Comparison of ENCODE assay signal across 21 mouse cellular contexts in genomic region chr12:89818200-89818599, GRCm38 (mm10).
DNase-seq lines count a peak whose midpoint lies in the region; ATAC-seq lines count a peak whose summit lies in the region.
"Had no signal": no experiment of that assay in that cellular context is flagged by ENCODE, and none has a peak within 500 bp of the region (broad histone marks: within the 10 kb centered on the region; RNA-seq: fewer than 3 reads in every experiment).

No protein-coding gene starts in this region.

- no peaks in the 10 kb centered on the region for H3K36me3 ChIP-seq in hindbrain, embryonic 15.5 days
- H3K36me3 ChIP-seq in hindbrain, embryonic 11.5 days (ENCODE audit: control insufficient read depth, insufficient read depth, low read length) = no peaks in the 10 kb centered on the region
- no peaks in the 10 kb centered on the region for H3K36me3 ChIP-seq in midbrain, embryonic 16.5 days (ENCODE audit: control insufficient read depth, insufficient read depth, low read length)
- no peaks in the 10 kb centered on the region for H3K36me3 ChIP-seq in midbrain, embryonic 13.5 days
- H3K36me3 ChIP-seq: embryonic facial prominence, embryonic 12.5 days; heart, embryonic 12.5 days; limb, embryonic 15.5 days; stomach, embryonic 15.5 days had no signal

- peak overlapping the region; percentile 95 for H3K4me2 ChIP-seq in hindbrain, embryonic 15.5 days
- no peak overlapping the region for H3K4me2 ChIP-seq in hindbrain, embryonic 11.5 days (replicated peaks; ENCODE audit: low read depth, low read length)
- H3K4me2 ChIP-seq in midbrain, embryonic 16.5 days (ENCODE audit: low read length) = peak overlapping the region; percentile 82; the same call in 1 of the 2 replicates
- no peak overlapping the region for H3K4me2 ChIP-seq in midbrain, embryonic 13.5 days (replicated peaks)
- H3K4me2 ChIP-seq: embryonic facial prominence, embryonic 12.5 days; heart, embryonic 12.5 days; limb, embryonic 15.5 days; stomach, embryonic 15.5 days had no signal

- H3K4me3 ChIP-seq in hindbrain, embryonic 15.5 days = no peak overlapping the region
- H3K4me3 ChIP-seq in hindbrain, embryonic 11.5 days (ENCODE audit: low read depth, low read length) = no peak overlapping the region
- H3K4me3 ChIP-seq in midbrain, embryonic 16.5 days (ENCODE audit: low read depth, low read length) = no peak overlapping the region
- no peak overlapping the region for H3K4me3 ChIP-seq in midbrain, embryonic 13.5 days (replicated peaks)
- H3K4me3 ChIP-seq: embryonic facial prominence, embryonic 12.5 days; gastrocnemius, adult 2 months; heart, embryonic 12.5 days; limb, embryonic 15.5 days; stomach, embryonic 15.5 days had no signal

- ATAC-seq in hindbrain, embryonic 15.5 days (ENCODE audit: low FRiP score, low read depth) = no peak
- ATAC-seq in hindbrain, embryonic 11.5 days (ENCODE audit: low FRiP score) = no peak
- no peak for ATAC-seq in midbrain, embryonic 16.5 days
- ATAC-seq in midbrain, embryonic 13.5 days = no peak
- ATAC-seq in erythroblast, adult 5-6 weeks (replicated peaks; ENCODE audit: low FRiP score, poor library complexity, severe bottlenecking) = no peak
- ATAC-seq: inflammation-experienced regulatory T-cells, adult 6 months; liver, postnatal 0 days had no signal

- WGBS in hindbrain, embryonic 15.5 days = 71% methylated on average over 2 of the region's 2 CpGs
- WGBS in hindbrain, embryonic 11.5 days = 82% methylated on average over 2 of the region's 2 CpGs
- 74% methylated on average over 2 of the region's 2 CpGs for WGBS in midbrain, embryonic 16.5 days
- WGBS in midbrain, embryonic 13.5 days = 88% methylated on average over 2 of the region's 2 CpGs

- H3K4me1 ChIP-seq in hindbrain, embryonic 15.5 days (replicated peaks) = peaks cover 48% of the 10 kb centered on the region
- H3K4me1 ChIP-seq in hindbrain, embryonic 11.5 days (replicated peaks; ENCODE audit: control insufficient read depth, insufficient read depth, low read length) = no peaks in the 10 kb centered on the region
- peaks cover 21% of the 10 kb centered on the region for H3K4me1 ChIP-seq in midbrain, embryonic 16.5 days (ENCODE audit: control insufficient read depth, insufficient read depth, low read length)
- H3K4me1 ChIP-seq in midbrain, embryonic 13.5 days (replicated peaks) = peaks cover 40% of the 10 kb centered on the region
- H3K4me1 ChIP-seq: stomach, embryonic 15.5 days had no signal

- no peaks in the 10 kb centered on the region for H3K27me3 ChIP-seq in hindbrain, embryonic 15.5 days
- peaks cover 1% of the 10 kb centered on the region; the same call in 1 of the 2 replicates for H3K27me3 ChIP-seq in hindbrain, embryonic 11.5 days (ENCODE audit: control insufficient read depth, insufficient read depth, low read length)
- no peaks in the 10 kb centered on the region for H3K27me3 ChIP-seq in midbrain, embryonic 16.5 days (ENCODE audit: control insufficient read depth, insufficient read depth, low read depth, low read length)
- H3K27me3 ChIP-seq in midbrain, embryonic 13.5 days = peaks cover 13% of the 10 kb centered on the region; the same call in 1 of the 2 replicates
- H3K27me3 ChIP-seq: stomach, embryonic 15.5 days had no signal

- DNase-seq in hindbrain, embryonic 11.5 days (ENCODE audit: low spot score) = no peak
- peak; percentile 58 for DNase-seq in cerebellum, adult 8-10 months
- DNase-seq in cerebellum, postnatal 25 days = peak; percentile 56 to 76
- no peak for DNase-seq in T-cell, adult 2 months (ENCODE audit: low spot score)
- DNase-seq: adrenal gland, postnatal 14 days; gastrocnemius, adult 2 months; heart, postnatal 14 days; kidney, adult 2 months; kidney, postnatal 10 days; liver, postnatal 0 days; right cerebral cortex, postnatal 25 days; thymus, adult 2 months had no signal

- no peak overlapping the region for H3K27ac ChIP-seq in hindbrain, embryonic 15.5 days (replicated peaks)
- no peak overlapping the region for H3K27ac ChIP-seq in hindbrain, embryonic 11.5 days (ENCODE audit: low read depth, low read length)
- no peak overlapping the region for H3K27ac ChIP-seq in midbrain, embryonic 16.5 days (ENCODE audit: low read length)
- no peak overlapping the region for H3K27ac ChIP-seq in midbrain, embryonic 13.5 days
- H3K27ac ChIP-seq: embryonic facial prominence, embryonic 12.5 days; gastrocnemius, adult 2 months; limb, embryonic 15.5 days; stomach, embryonic 15.5 days had no signal

- H3K9me3 ChIP-seq in hindbrain, embryonic 15.5 days = no peaks in the 10 kb centered on the region
- H3K9me3 ChIP-seq in hindbrain, embryonic 11.5 days (ENCODE audit: control insufficient read depth, low read length) = no peaks in the 10 kb centered on the region
- H3K9me3 ChIP-seq in midbrain, embryonic 16.5 days (replicated peaks; ENCODE audit: control insufficient read depth, low read length, poor library complexity, severe bottlenecking) = no peaks in the 10 kb centered on the region
- H3K9me3 ChIP-seq in midbrain, embryonic 13.5 days = no peaks in the 10 kb centered on the region
- H3K9me3 ChIP-seq: embryonic facial prominence, embryonic 12.5 days; heart, embryonic 12.5 days; limb, embryonic 15.5 days; stomach, embryonic 15.5 days had no signal

- no peak overlapping the region for H3K9ac ChIP-seq in hindbrain, embryonic 15.5 days
- no peak overlapping the region for H3K9ac ChIP-seq in hindbrain, embryonic 11.5 days (ENCODE audit: low read depth, low read length)
- no peak overlapping the region for H3K9ac ChIP-seq in midbrain, embryonic 16.5 days (ENCODE audit: low read depth, low read length)
- no peak overlapping the region for H3K9ac ChIP-seq in midbrain, embryonic 13.5 days (replicated peaks)
- H3K9ac ChIP-seq: embryonic facial prominence, embryonic 12.5 days; heart, embryonic 12.5 days; limb, embryonic 15.5 days; liver, postnatal 0 days; stomach, embryonic 15.5 days had no signal

Comparison
In these comparisons a context has a peak if more than half of its experiments do, and no peak if none do; other contexts are left out.
1. H3K4me2 ChIP-seq: peak in hindbrain, embryonic 15.5 days (single experiment) and midbrain, embryonic 16.5 days (single experiment); none in hindbrain, embryonic 11.5 days (single experiment) and midbrain, embryonic 13.5 days (single experiment).
2. DNase-seq: peak in cerebellum, adult 8-10 months (single experiment) and cerebellum, postnatal 25 days (2 of 2); none in hindbrain, embryonic 11.5 days (single experiment) and T-cell, adult 2 months (single experiment).